Mouse (Mus musculus): ENCODE measurements around the gene Gm42906. TPM values are rescaled to one million over a fixed set of nuclear protein-coding genes. Genes with fewer than 3 reads are reported as not detected.
A peak's percentile ranks its signal among the peaks of the same experiment; 100 is the strongest.

Gene Gm42906
- polyA plus RNA-seq, 1 experiment, result not detected

DNA sequence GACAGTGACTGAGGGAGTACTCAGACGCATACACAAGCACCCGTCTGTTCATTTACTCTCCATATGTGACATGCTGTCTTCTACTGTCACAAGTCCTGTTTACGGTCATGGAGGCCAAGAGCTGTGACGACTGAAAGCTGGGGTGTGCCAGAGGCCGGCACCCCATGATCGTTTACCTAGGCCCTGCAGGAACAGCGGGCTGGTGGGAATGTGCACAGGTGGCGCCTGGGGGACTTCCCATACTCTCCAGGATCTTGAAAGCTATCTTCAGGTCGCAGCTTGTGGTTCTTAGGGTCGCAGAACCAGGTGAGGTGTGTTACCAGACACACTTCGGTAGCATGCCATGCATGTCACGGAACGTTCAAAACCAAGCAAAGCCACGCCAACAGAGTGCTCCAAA, 294.2 kb downstream of the Gm42906 start:
- WGBS, result 86% methylated on average over 14 of the region's 14 CpGs

DNA sequence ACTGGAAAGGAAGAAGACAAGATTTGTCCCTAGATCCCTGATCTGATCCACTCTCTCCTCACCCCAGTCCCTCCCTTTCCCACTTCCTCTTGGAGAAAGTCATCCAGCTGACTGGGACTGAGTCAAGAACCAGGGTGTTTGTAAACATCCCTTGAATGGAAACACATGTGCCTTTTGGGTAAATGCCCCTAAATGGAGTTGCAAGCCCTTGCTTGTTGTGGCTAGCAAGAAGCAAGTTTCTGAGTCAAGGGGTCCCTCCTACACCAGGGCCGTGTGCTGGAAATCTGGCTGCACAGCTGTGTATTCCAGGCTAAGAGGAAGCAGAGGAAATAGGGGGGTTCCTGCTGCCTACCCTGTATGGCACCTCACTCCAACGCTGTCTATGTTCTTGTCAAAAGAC, 298.2 kb downstream of the Gm42906 start:
- Histone ChIP-seq H3K27me3 (ENCODE audit: control insufficient read depth, insufficient read depth, low read length) (no peaks in the 10 kb centered on the region), H3K4me3 (ENCODE audit: low read depth, low read length) (no peak overlapping the region), H3K4me1 (ENCODE audit: control insufficient read depth, insufficient read depth, insufficient read length, low read length) (no peaks in the 10 kb centered on the region), H3K27ac (ENCODE audit: insufficient read depth, low read depth, low read length) (peak overlapping the region; percentile 65), H3K36me3 (ENCODE audit: control insufficient read depth, insufficient read depth, low read length) (no peaks in the 10 kb centered on the region)
- TF ChIP-seq CTCF (IDR thresholded peaks at IDR 0.05; ENCODE audit: extremely low read depth, insufficient read length, insufficient replicate concordance, low read depth, low read length) (no peak), POLR2A (IDR thresholded peaks at IDR 0.05; ENCODE audit: low read depth, low read length) (no peak)
- WGBS, result 64% methylated on average over 2 of the region's 2 CpGs

More for the DNA sequence above, 294.2 kb downstream of the Gm42906 start:
- H3K27me3 ChIP-seq (ENCODE audit: control insufficient read depth, insufficient read depth, low read length), result no peaks in the 10 kb centered on the region
- H3K4me1 ChIP-seq (ENCODE audit: control insufficient read depth, insufficient read depth, insufficient read length, low read length), result peaks cover 2% of the 10 kb centered on the region; the same call in 1 of the 2 replicates
- H3K27ac ChIP-seq (ENCODE audit: insufficient read depth, low read depth, low read length), result no peak overlapping the region
- H3K36me3 ChIP-seq (ENCODE audit: control insufficient read depth, insufficient read depth, low read length), result no peaks in the 10 kb centered on the region
- H3K4me3 ChIP-seq (ENCODE audit: low read depth, low read length), result no peak overlapping the region
- TF ChIP-seq POLR2A (IDR thresholded peaks at IDR 0.05; ENCODE audit: low read depth, low read length) (no peak), CTCF (IDR thresholded peaks at IDR 0.05; ENCODE audit: extremely low read depth, insufficient read length, insufficient replicate concordance, low read depth, low read length) (no peak)

GRCm38 (mm10) chr5:151127298-151127717, 300.7 kb downstream of the Gm42906 start:
- Histone ChIP-seq H3K4me1 (ENCODE audit: control insufficient read depth, insufficient read depth, insufficient read length, low read length) (no peaks in the 10 kb centered on the region), H3K27ac (ENCODE audit: insufficient read depth, low read depth, low read length) (peak overlapping the region; percentile 63), H3K36me3 (ENCODE audit: control insufficient read depth, insufficient read depth, low read length) (no peaks in the 10 kb centered on the region), H3K4me3 (ENCODE audit: low read depth, low read length) (peak overlapping the region; percentile 50), H3K27me3 (ENCODE audit: control insufficient read depth, insufficient read depth, low read length) (no peaks in the 10 kb centered on the region)
- 40% methylated on average over 6 of the region's 6 CpGs for WGBS
- no peak for TF ChIP-seq CTCF (IDR thresholded peaks at IDR 0.05; ENCODE audit: extremely low read depth, insufficient read length, insufficient replicate concordance, low read depth, low read length)
- no peak for TF ChIP-seq POLR2A (IDR thresholded peaks at IDR 0.05; ENCODE audit: low read depth, low read length)

DNA sequence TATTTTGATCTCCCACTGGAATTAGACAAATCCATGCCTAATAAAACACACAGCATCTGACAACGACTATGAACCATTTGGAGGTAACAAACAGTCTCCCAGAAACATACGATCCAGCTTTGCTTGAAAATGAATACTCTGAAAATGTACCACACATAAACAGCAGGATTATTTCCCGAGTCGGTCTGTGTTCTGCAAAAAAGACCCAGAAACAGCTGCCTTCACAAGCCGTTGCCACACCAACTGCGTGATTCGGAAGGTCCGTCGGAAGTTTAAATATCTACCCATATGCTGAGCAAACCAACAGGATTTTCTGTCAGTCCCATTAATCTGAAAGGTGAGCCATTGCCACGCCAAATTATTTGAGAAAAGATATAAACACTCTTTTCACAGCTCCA, 301.4 kb downstream of the Gm42906 start:
- peak overlapping the region; percentile 34; the same call in 1 of the 2 replicates for H3K4me3 ChIP-seq (ENCODE audit: low read depth, low read length)
- H3K27ac ChIP-seq (ENCODE audit: insufficient read depth, low read depth, low read length), result peak overlapping the region; percentile 63; the same call in 1 of the 2 replicates
- TF ChIP-seq POLR2A (IDR thresholded peaks at IDR 0.05; ENCODE audit: low read depth, low read length), result no peak
- no peak for TF ChIP-seq CTCF (IDR thresholded peaks at IDR 0.05; ENCODE audit: extremely low read depth, insufficient read length, insufficient replicate concordance, low read depth, low read length)
- 72% methylated on average over 10 of the region's 10 CpGs for WGBS
- H3K4me1 ChIP-seq (ENCODE audit: control insufficient read depth, insufficient read depth, insufficient read length, low read length), result no peaks in the 10 kb centered on the region
- H3K27me3 ChIP-seq (ENCODE audit: control insufficient read depth, insufficient read depth, low read length), result no peaks in the 10 kb centered on the region
- no peaks in the 10 kb centered on the region for H3K36me3 ChIP-seq (ENCODE audit: control insufficient read depth, insufficient read depth, low read length)

DNA sequence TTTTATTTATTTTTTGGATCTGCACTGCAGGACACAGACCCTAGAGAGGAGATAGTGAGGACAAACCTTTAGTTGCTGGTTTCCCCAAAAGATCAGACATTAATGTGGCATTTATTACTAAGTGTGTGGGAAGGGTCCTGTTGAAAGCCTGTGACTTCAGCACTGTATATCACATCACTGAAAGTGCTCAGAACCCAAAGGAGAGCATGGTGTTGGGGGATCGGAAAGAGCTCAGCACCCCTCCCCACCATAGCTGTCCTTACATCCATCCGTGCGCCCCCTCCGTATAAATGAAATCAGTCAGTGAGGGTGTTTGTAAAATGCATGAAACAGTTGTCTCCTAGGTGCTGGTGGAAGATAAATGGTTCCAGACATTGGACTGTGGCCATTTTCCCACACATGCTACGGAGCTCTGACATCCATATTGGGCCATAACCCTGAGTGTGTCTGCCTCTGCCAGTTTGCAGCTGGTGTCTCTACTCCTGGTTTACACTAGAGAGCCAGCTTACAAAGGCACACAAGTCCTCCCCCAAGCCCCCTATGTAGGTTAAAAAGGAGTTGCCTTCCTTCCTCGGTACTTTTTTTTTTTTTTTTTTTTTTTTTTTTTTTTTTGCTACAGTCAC, 301.9 kb downstream of the Gm42906 start:
- Histone ChIP-seq H3K4me1 (ENCODE audit: control insufficient read depth, insufficient read depth, insufficient read length, low read length) (no peaks in the 10 kb centered on the region), H3K36me3 (ENCODE audit: control insufficient read depth, insufficient read depth, low read length) (no peaks in the 10 kb centered on the region), H3K27me3 (ENCODE audit: control insufficient read depth, insufficient read depth, low read length) (no peaks in the 10 kb centered on the region), H3K27ac (ENCODE audit: insufficient read depth, low read depth, low read length) (peak overlapping the region; percentile 63; the same call in 1 of the 2 replicates), H3K4me3 (ENCODE audit: low read depth, low read length) (peak overlapping the region; percentile 38; the same call in 1 of the 2 replicates)
- TF ChIP-seq CTCF (IDR thresholded peaks at IDR 0.05; ENCODE audit: extremely low read depth, insufficient read length, insufficient replicate concordance, low read depth, low read length) (no peak), POLR2A (IDR thresholded peaks at IDR 0.05; ENCODE audit: low read depth, low read length) (no peak)
- WGBS, result 67% methylated on average over 6 of the region's 6 CpGs

GRCm38 (mm10) chr5:151117846-151118245, 310.1 kb downstream of the Gm42906 start:
- Histone ChIP-seq H3K27me3 (ENCODE audit: control insufficient read depth, insufficient read depth, low read length) (no peaks in the 10 kb centered on the region), H3K4me1 (ENCODE audit: control insufficient read depth, insufficient read depth, insufficient read length, low read length) (no peaks in the 10 kb centered on the region), H3K4me3 (ENCODE audit: low read depth, low read length) (no peak overlapping the region), H3K36me3 (ENCODE audit: control insufficient read depth, insufficient read depth, low read length) (no peaks in the 10 kb centered on the region), H3K27ac (ENCODE audit: insufficient read depth, low read depth, low read length) (no peak overlapping the region)
- 73% methylated on average over 2 of the region's 2 CpGs for WGBS
- no peak for TF ChIP-seq CTCF (IDR thresholded peaks at IDR 0.05; ENCODE audit: extremely low read depth, insufficient read length, insufficient replicate concordance, low read depth, low read length)
- TF ChIP-seq POLR2A (IDR thresholded peaks at IDR 0.05; ENCODE audit: low read depth, low read length), result no peak

DNA sequence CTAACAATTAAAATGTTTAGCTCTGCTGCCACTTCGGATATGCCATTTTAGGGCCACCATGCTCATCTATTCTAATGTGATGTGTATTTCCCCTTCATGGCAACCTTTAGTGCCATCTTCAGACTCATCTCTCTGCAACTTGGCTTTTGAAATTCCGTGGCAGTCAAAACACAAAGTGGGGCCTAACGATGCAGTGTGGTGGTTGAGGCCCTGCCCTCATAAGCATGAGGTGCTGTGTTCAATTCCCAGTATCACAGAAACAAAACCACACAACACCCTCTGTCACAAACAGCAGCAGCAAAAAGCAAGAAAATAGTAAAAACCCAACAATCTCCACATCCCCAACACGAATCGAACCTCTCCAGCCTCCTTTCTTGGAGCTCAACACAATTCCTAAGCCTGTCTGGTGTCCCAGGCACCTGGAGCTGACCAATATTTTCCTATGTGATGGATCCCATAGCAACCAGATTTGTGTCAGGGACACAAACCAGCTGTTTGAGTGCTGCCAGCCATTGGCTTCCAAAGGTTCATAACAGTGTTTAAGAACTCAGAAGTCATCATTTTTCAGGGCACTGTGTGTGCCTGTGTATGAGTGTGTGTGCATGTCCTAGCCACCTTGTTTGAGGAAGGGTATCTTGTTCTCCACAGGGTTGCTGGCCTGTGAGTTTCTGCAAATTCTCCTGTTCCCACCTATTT, 311.6 kb downstream of the Gm42906 start:
- H3K4me1 ChIP-seq (ENCODE audit: control insufficient read depth, insufficient read depth, insufficient read length, low read length), result no peaks in the 10 kb centered on the region
- H3K4me3 ChIP-seq (ENCODE audit: low read depth, low read length), result no peak overlapping the region
- H3K36me3 ChIP-seq (ENCODE audit: control insufficient read depth, insufficient read depth, low read length), result no peaks in the 10 kb centered on the region
- peak overlapping the region; percentile 21; the same call in 1 of the 2 replicates for H3K27ac ChIP-seq (ENCODE audit: insufficient read depth, low read depth, low read length)
- WGBS, result 80% methylated on average over 5 of the region's 5 CpGs
- no peaks in the 10 kb centered on the region for H3K27me3 ChIP-seq (ENCODE audit: control insufficient read depth, insufficient read depth, low read length)
- no peak for TF ChIP-seq POLR2A (IDR thresholded peaks at IDR 0.05; ENCODE audit: low read depth, low read length)
- no peak for TF ChIP-seq CTCF (IDR thresholded peaks at IDR 0.05; ENCODE audit: extremely low read depth, insufficient read length, insufficient replicate concordance, low read depth, low read length)
